Mouse (Mus musculus): Measurements from ENCODE around the gene Ctla2b. TPM values are rescaled to one million over a fixed set of nuclear protein-coding genes. Genes with fewer than 3 reads are reported as not detected.
A peak's percentile ranks its signal among the peaks of the same experiment; 100 is the strongest.
"Not testable (repeated sequence)": the region's sequence is repeated elsewhere in the genome, so short reads cannot be mapped to it uniquely, and the experiment has no call there.

Ctla2b gene
- 1 to 10 TPM; 6.1 to 7.2 TPM for total RNA-seq (2021)

GRCm38 (mm10) chr13:60897328-60897727 lies at the start of gene Ctla2b:
Gene Ctla2b, minus strand, starts transcription at chr13:60897447.
- peak; percentile 64 for DNase-seq

GRCm38 (mm10) chr13:60941884-60942283 lies 44.6 kb upstream of the Ctla2b start, which contains the start of gene Tpbpa:
Gene Tpbpa, minus strand, starts transcription at chr13:60941984.
- not testable (repeated sequence) for DNase-seq

- DNase-seq = peak; percentile 56
Observed at GRCm38 (mm10) chr13:60936500-60936901, 39.3 kb upstream of the Ctla2b start, which contains the start of the genes Gm49391 and Ctla2a. Gene Gm49391, minus strand, starts transcription at chr13:60936571. Gene Ctla2a, minus strand, starts transcription at chr13:60936625.

DNA sequence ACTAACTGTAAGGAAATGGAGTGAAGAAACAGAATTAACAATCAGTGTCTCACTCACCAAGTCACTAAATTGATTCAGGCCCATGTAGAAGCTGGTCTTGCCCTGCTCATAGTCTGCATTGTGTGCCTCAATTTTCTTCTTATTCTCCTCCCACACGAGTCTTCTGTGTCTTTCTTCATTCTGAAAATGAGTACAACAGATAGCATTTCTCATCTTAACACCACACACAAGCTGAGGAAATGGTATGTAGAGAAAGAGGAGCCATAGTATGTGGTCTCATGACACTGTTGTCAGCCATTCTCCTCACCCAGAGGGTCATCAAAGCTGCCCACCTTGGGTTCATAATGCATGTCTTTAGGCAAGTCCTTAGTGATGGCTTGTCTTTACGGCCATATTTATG lies 38.2 kb upstream of the Ctla2b start, which contains the start of gene Gm49393:
Gene Gm49393, minus strand, starts transcription at position 101 of the 400 bp plus-strand sequence.
- not testable (repeated sequence) for DNase-seq

DNA sequence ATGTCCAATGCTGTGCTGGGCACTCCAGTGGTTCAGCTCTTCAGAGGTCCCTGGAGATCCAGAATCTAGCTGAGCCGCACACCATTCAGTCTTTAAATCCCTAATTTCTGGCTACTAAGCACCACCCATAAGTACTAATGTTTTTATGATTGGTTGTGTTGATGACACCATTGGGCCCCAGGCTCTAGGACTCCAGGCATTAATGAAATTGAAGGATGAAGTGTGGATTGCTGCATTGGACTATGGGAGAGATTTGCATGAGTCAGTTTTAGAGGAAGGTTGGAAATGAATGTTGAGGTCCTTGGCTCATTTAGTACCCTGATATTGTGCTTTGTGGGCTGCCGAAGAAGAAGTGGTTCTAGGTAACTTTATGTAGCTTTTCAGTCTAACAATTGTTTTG lies 7.5 kb upstream of the Ctla2b start, which contains the start of gene Tpbpb:
Gene Tpbpb, minus strand, starts transcription at position 101 of the 400 bp plus-strand sequence.
- DNase-seq = not testable (repeated sequence)

DNA sequence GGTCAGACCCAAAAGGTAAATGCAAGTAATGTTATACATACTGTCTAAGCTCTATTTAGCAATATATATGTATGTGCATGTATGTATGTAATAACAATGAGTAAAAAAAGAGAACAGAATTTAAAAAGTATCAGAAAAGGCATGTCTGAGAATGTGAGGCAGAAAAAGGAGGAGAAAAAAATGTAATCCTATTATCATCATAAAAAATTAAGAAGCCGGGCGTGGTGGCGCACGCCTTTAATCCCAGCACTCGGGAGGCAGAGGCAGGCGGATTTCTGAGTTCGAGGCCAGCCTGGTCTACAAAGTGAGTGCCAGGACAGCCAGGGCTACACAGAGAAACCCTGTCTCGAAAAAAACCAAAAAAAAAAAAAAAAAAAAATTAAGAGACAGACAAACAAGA lies 453 bp downstream of the Ctla2b start, which contains the start of gene Gm49392:
Gene Gm49392, minus strand, starts transcription at position 101 of the 400 bp plus-strand sequence.
- not testable (repeated sequence) for DNase-seq

DNA sequence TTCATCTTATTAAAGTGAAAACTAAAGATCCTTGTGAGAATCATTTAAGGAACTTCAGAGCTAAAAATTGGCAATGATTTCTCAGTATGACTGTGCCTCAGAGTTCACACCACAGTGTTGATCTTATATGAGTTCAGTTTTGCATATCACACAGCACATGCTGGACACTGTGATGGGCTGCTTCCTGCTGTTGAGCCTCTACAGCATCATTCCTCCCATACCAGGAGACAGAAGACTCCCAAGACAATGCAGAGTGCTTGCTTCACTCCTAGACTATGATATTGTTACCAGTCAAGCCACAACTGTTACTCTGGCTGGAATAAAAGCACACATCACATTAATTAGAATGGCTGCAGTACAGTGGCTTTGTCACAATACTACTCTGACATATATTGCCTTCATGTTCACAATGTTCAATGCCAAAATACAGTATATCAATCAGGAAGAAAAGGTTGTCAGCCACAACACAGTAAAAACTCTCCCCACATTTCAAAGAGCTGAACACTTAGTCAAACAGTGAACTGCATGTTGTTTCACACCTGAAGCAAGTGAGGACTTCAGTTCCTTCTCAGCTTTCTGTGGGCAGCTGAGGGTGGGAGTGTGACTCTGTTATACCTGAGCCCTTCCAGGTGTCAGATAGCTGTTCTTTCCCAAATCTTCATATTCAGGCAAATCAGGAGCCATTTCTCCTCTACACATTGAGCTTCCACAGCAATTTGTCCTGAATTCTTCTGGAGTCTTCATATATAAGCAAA lies 1.7 kb downstream of the Ctla2b start:
- no peak for DNase-seq

DNA sequence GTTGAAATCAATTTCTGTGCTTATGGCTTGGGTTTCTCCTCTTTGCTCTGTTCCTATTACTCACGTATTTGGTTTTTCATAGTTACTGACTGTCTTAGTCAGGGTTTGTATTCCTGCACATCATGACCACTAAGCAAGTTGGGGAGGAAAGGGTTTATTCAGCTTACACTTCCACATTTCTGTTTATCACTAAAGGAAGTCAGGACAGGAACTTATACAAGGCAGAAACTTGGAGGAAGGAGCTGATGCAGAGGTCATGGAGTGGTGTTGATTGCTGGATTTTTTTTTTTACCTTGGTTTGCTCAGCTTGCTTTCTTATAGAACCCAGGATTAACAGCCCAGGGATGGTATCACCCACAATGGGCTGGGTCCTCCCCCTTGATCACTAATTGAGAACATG lies 4.9 kb downstream of the Ctla2b start:
- DNase-seq = no peak

DNA sequence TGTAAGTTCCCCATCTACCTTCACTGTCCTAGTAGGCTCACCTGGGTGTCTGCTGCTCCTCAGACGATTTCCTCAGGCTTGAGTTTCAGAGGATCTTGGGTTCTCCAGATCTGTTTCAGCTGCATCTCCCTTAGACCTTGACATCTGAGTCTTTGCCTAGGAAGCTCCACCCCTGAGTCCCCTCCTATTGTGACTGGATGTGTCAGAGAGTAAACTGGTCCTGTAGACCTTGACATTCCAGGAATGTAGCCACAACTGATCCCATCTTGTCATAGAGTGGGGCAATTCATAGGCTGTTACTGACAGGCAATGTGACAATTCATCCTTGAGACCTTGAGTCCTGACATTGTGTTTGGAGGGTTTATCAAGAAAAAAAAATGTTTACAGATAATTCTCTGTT lies 33.0 kb downstream of the Ctla2b start, which contains the start of gene 4930486L24Rik:
Gene 4930486L24Rik, minus strand, starts transcription at position 195 of the 400 bp plus-strand sequence.
- DNase-seq = no peak

- DNase-seq = peak; percentile 14
Observed at GRCm38 (mm10) chr13:60848241-60849120, 48.8 kb downstream of the Ctla2b start.

Other genes with a start within 250 kb of the Ctla2b start
- gene BC051665, start 111.1 kb downstream of the Ctla2b start, total RNA-seq (2021) = not detected
- gene Ctsll3, start 94.6 kb downstream of the Ctla2b start, total RNA-seq (2021) = not detected
- gene 4930486L24Rik, start 33.0 kb downstream of the Ctla2b start, total RNA-seq (2021) = not detected
- gene Gm49392, start 553 bp downstream of the Ctla2b start, total RNA-seq (2021) = 1 to 10 TPM in 1 of 2 experiments, under 1 TPM in 1; 0.68 to 1.2 TPM
- not detected for gene Tpbpb, start 7.4 kb upstream of the Ctla2b start, total RNA-seq (2021)
- 1 to 10 TPM in 1 of 2 experiments, not detected in 1; 1.1 TPM for gene Gm49393, start 38.1 kb upstream of the Ctla2b start, total RNA-seq (2021)
- 1 to 10 TPM; 1.8 to 3.6 TPM for gene Gm49391, start 39.1 kb upstream of the Ctla2b start, total RNA-seq (2021)
- 100 to 1,000 TPM; 106 to 123 TPM for gene Ctla2a, start 39.2 kb upstream of the Ctla2b start, total RNA-seq (2021)
- not detected for gene Tpbpa, start 44.5 kb upstream of the Ctla2b start, total RNA-seq (2021)
- gene Ctsj, start 108.5 kb upstream of the Ctla2b start, total RNA-seq (2021) = not detected
- gene Ctsq, start 143.2 kb upstream of the Ctla2b start, total RNA-seq (2021) = not detected